Mouse (Mus musculus) Muller cell, postnatal 12 days (primary cell): ENCODE results near the gene Znrf1.
"Not testable (repeated sequence)": the region's sequence is repeated elsewhere in the genome, so short reads cannot be mapped to it uniquely, and the experiment has no call there.

Experiments used
- DNase-seq: peaks from one replicate; pipeline ENCODE4 v3.0.0-alpha.2; 2015; ENCODE audit errors: inconsistent ontology term

Gene Znrf1

GRCm38 (mm10) chr8:111536031-111536977 is at the start of gene Znrf1:
Gene Znrf1, plus strand, starts transcription at chr8:111536097.
- peak; percentile 83 for DNase-seq

GRCm38 (mm10) chr8:111490034-111490591 is 45.8 kb upstream of the Znrf1 start:
- no peak for DNase-seq

- no peak for DNase-seq
Measured at GRCm38 (mm10) chr8:111491191-111491590, 44.7 kb upstream of the Znrf1 start.

- no peak for DNase-seq
Measured at GRCm38 (mm10) chr8:111492508-111492907, 43.4 kb upstream of the Znrf1 start.

- no peak for DNase-seq
Measured at GRCm38 (mm10) chr8:111493176-111493575, 42.7 kb upstream of the Znrf1 start.

GRCm38 (mm10) chr8:111496326-111496725 is 39.6 kb upstream of the Znrf1 start:
- DNase-seq: no peak

GRCm38 (mm10) chr8:111498249-111498648 is 37.6 kb upstream of the Znrf1 start:
- not testable (repeated sequence) for DNase-seq

GRCm38 (mm10) chr8:111501724-111502464 is 34.0 kb upstream of the Znrf1 start:
- no peak for DNase-seq

GRCm38 (mm10) chr8:111508566-111508965 is 27.3 kb upstream of the Znrf1 start:
- peak; percentile 80 for DNase-seq

GRCm38 (mm10) chr8:111509278-111509677 is 26.6 kb upstream of the Znrf1 start:
- DNase-seq: no peak

- no peak for DNase-seq
Measured at GRCm38 (mm10) chr8:111510401-111510800, 25.5 kb upstream of the Znrf1 start.

- no peak for DNase-seq
Measured at GRCm38 (mm10) chr8:111512941-111513340, 23.0 kb upstream of the Znrf1 start.

- DNase-seq: no peak
Measured at GRCm38 (mm10) chr8:111513446-111513845, 22.5 kb upstream of the Znrf1 start.

GRCm38 (mm10) chr8:111516451-111517035 is 19.4 kb upstream of the Znrf1 start:
- no peak for DNase-seq

GRCm38 (mm10) chr8:111517466-111517865 is 18.4 kb upstream of the Znrf1 start:
- DNase-seq: no peak

- peak; percentile 98 for DNase-seq
Measured at GRCm38 (mm10) chr8:111521713-111522429, 14.0 kb upstream of the Znrf1 start, which contains the start of gene Wdr59. Gene Wdr59, minus strand, starts transcription at chr8:111522092.

GRCm38 (mm10) chr8:111526403-111527024 is 9.4 kb upstream of the Znrf1 start:
- no peak for DNase-seq

- no peak for DNase-seq
Measured at GRCm38 (mm10) chr8:111527149-111527548, 8.7 kb upstream of the Znrf1 start.

- DNase-seq: no peak
Measured at GRCm38 (mm10) chr8:111528071-111528470, 7.8 kb upstream of the Znrf1 start.

- no peak for DNase-seq
Measured at GRCm38 (mm10) chr8:111531191-111531590, 4.7 kb upstream of the Znrf1 start.

- no peak for DNase-seq
Measured at GRCm38 (mm10) chr8:111531621-111532020, 4.3 kb upstream of the Znrf1 start.
